Mouse (Mus musculus) thymus, postnatal 36 days (tissue): ENCODE measurements at regions not wholly inside any gene's neighbourhood (a gene's known extent, or its start where the extent isn't known, plus 50 kb on each side); places are given as distances from the start of the nearest gene placed in this dataset.
"Not testable (repeated sequence)": the region's sequence is repeated elsewhere in the genome, so short reads cannot be mapped to it uniquely, and the experiment has no call there.

ENCODE experiments used
- DNase-seq, 2 experiments: peaks; one replicate each; pipeline ENCODE4 v3.0.0; 2022; ENCODE audit warnings: mixed read lengths in 2 of 2

- DNase-seq, result no peak
Observed at GRCm38 (mm10) chr2:168424277-168425099, 143.0 kb upstream of the Kcng1 start.

GRCm38 (mm10) chr2:168423551-168423950, 142.0 kb upstream of the Kcng1 start:
- DNase-seq, result no peak

GRCm38 (mm10) chr2:168415140-168415539, 133.6 kb upstream of the Kcng1 start:
- peak; percentile 26 to 36 for DNase-seq

GRCm38 (mm10) chr2:168414110-168414872, 132.8 kb upstream of the Kcng1 start:
- DNase-seq, result no peak

GRCm38 (mm10) chr2:168412853-168413252, 131.3 kb upstream of the Kcng1 start:
- DNase-seq, result peak; percentile 21 to 39

GRCm38 (mm10) chr2:168402782-168403513, 121.4 kb upstream of the Kcng1 start:
- no peak for DNase-seq

- DNase-seq, result no peak
Observed at GRCm38 (mm10) chr2:168399088-168399709, 117.7 kb upstream of the Kcng1 start.

- DNase-seq, result no peak
Observed at GRCm38 (mm10) chr2:168396316-168396715, 114.8 kb upstream of the Kcng1 start.

GRCm38 (mm10) chr2:168393341-168393740, 111.8 kb upstream of the Kcng1 start:
- no peak for DNase-seq

GRCm38 (mm10) chr2:168392171-168392570, 110.6 kb upstream of the Kcng1 start:
- DNase-seq, result not testable (repeated sequence)

GRCm38 (mm10) chr2:168380606-168381005, 99.1 kb upstream of the Kcng1 start:
- DNase-seq, result no peak

GRCm38 (mm10) chr2:168372356-168372755, 90.8 kb upstream of the Kcng1 start:
- no peak for DNase-seq

- DNase-seq, result no peak
Observed at GRCm38 (mm10) chr2:168371245-168371644, 89.7 kb upstream of the Kcng1 start.

GRCm38 (mm10) chr2:168359200-168359599, 77.7 kb upstream of the Kcng1 start:
- DNase-seq, result no peak

GRCm38 (mm10) chr2:168358551-168358950, 77.0 kb upstream of the Kcng1 start:
- DNase-seq, result no peak

- no peak for DNase-seq
Observed at GRCm38 (mm10) chr2:168357815-168358214, 76.3 kb upstream of the Kcng1 start.

GRCm38 (mm10) chr2:168354397-168354796, 72.9 kb upstream of the Kcng1 start:
- DNase-seq, result peak in 1 of 2 experiments; percentile 8

- DNase-seq, result no peak
Observed at GRCm38 (mm10) chr2:168352626-168353025, 71.1 kb upstream of the Kcng1 start.

- DNase-seq, result no peak
Observed at GRCm38 (mm10) chr2:168352194-168352593, 70.7 kb upstream of the Kcng1 start.

GRCm38 (mm10) chr2:168345384-168345783, 63.8 kb upstream of the Kcng1 start:
- no peak for DNase-seq

GRCm38 (mm10) chr2:168343705-168344104, 62.2 kb upstream of the Kcng1 start:
- DNase-seq, result no peak

GRCm38 (mm10) chr2:168338819-168339218, 57.3 kb upstream of the Kcng1 start:
- no peak for DNase-seq

- no peak for DNase-seq
Observed at GRCm38 (mm10) chr2:168338382-168338781, 56.8 kb upstream of the Kcng1 start.
